Mouse (Mus musculus) layer of hippocampus, postnatal 25 days (tissue): ENCODE data around the gene Scnm1. TPM values are rescaled to one million over a fixed set of nuclear protein-coding genes. Genes with fewer than 3 reads are reported as not detected.
A peak's percentile ranks its signal among the peaks of the same experiment; 100 is the strongest.
"Not testable (repeated sequence)": the region's sequence is repeated elsewhere in the genome, so short reads cannot be mapped to it uniquely, and the experiment has no call there.

Experiments used
- DNase-seq, 2 experiments: peaks; one replicate each; pipeline ENCODE4 v3.0.0; 2022; ENCODE audit warnings: mixed read lengths in 2 of 2, low spot score in 1 of 2; ENCODE audit errors: extremely low spot score in 1 of 2
- microRNA-seq, 2 experiments: library from miRNA; unstranded; fragments of <30 nt; microRNA quantifications; one replicate each; pipeline ENCODE4 v1.2.0; 2021
- total RNA-seq, 2 experiments: library from RNA; stranded (reverse); gene quantifications; 2 replicates each; pipeline ENCODE4 v1.2.3; 2021

Gene Scnm1
- total RNA-seq, 2 experiments from 2014 or later: 43.1 to 48.2 TPM

- DNase-seq: peak; percentile 81 to 85
These were observed 22.7 kb downstream of the Scnm1 start, which contains the start of gene Vps72 for GRCm38 (mm10) chr3:95110911-95111726. TSS of gene Vps72 (plus strand) at chr3:95111022.

- DNase-seq: no peak
These were observed 25.9 kb downstream of the Scnm1 start for GRCm38 (mm10) chr3:95107898-95108297.

DNA sequence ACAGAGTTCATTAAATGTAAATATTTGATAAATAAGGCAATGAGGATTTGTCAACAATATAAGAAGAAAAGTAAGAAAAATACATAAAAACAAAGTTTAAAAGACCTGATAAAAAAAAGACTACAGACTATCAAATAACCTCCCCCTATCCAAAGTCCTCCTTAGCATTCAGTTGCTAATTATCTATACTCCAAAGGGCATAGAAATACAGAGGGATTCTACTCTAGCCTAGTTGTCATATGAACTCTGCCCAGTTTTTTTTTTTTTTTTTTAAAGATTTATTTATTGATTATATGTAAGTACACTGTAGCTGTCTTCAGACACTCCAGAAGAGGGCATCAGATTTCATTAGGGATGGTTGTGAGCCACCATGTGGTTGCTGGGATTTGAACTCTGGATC is 26.5 kb downstream of the Scnm1 start:
- DNase-seq: not testable (repeated sequence)

DNA sequence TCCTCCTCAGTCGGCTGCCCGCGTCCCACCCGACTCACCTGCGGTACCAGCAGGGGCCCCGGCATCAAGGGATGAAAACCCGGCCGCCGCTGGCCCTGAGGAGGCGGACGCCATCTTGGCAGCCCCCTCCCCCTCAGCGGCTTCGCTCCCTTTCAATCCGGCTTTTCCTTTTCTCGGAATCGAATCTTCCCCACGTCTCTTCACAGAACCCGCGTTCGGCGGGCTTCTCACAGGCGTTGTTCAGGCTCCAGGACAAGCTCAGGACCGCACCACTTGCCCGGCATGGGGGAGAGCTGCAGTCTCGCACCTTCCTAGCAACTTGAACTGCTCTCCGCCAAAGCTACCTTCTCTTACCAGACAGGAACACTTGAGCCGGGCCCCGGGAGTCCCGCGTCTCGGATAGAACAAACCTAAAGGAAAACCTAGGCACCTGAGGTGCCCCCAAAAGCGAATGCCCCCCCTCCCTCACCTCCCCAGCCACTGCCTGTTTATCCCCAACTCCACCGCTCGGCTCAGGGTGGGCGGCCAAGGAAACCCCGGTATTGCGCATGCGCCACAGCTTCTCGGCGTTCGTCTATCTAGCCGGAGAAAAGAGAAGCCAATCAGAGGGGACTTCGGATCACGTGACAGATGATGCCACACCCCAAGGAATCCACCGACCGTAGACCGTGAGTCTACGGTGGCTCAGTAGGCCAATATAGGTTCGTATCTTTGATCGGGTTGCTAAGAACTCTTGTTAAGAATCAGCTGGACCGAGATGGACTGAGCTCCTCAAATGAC is 27.3 kb downstream of the Scnm1 start, which contains the start of gene Pip5k1a:
Gene Pip5k1a, minus strand, starts transcription at position 593 of the 780 bp plus-strand sequence.
- peak; percentile 89 to 92 for DNase-seq

- no peak for DNase-seq
These were observed 28.0 kb downstream of the Scnm1 start for GRCm38 (mm10) chr3:95105586-95106337.

- DNase-seq: peak in 1 of 2 experiments; percentile 37
These were observed 28.7 kb downstream of the Scnm1 start for GRCm38 (mm10) chr3:95105121-95105520.

- DNase-seq: no peak
These were observed 33.0 kb downstream of the Scnm1 start for GRCm38 (mm10) chr3:95100854-95101253.

DNA sequence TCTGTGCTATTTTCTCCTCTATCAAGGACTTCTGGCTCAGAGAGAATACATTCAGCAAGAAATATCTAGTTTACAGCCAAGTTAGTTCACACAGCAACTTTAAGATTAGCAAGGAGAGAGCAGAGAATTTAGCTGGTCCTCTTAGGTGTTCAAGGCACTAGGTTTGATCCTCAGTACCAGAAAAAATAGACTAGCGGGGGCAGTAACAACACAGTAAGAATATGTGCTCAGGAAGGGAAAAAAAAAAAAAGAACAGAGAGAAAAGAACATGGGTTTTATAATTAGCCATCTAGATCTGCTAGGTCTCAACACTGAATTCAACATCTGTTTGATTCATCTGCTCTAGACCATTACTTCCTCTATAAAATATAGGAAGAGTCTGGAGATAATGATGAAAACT is 45.7 kb downstream of the Scnm1 start:
- DNase-seq: no peak

Small RNA genes lying within 50 kb of the gene (microRNA-seq; reads per million reads assigned to microRNA genes)
- gene Mir8099-1: 0 reads per million in 2 experiments

Other genes with a start within 250 kb of the Scnm1 start
- gene Psmb4, start 247.1 kb downstream of the Scnm1 start, total RNA-seq: 100 to 1,000 TPM; 253 to 304 TPM
- 10 to 100 TPM; 10.3 to 10.6 TPM for gene Selenbp1, start 201.0 kb downstream of the Scnm1 start, total RNA-seq
- 10 to 100 TPM; 18.8 to 22.3 TPM for gene Rfx5, start 179.9 kb downstream of the Scnm1 start, total RNA-seq
- gene Pi4kb, start 159.3 kb downstream of the Scnm1 start, total RNA-seq: 10 to 100 TPM; 52.5 to 58.0 TPM
- gene Zfp687, start 118.6 kb downstream of the Scnm1 start, total RNA-seq: 10 to 100 TPM; 23.4 to 30.0 TPM
- gene Psmd4, start 91.4 kb downstream of the Scnm1 start, total RNA-seq: 100 to 1,000 TPM; 156 to 163 TPM
- 10 to 100 TPM; 57.6 to 58.0 TPM for gene Pip5k1a, start 27.1 kb downstream of the Scnm1 start, total RNA-seq
- 10 to 100 TPM; 46.2 to 50.3 TPM for gene Vps72, start 23.0 kb downstream of the Scnm1 start, total RNA-seq
- gene Tmod4, start 9.5 kb downstream of the Scnm1 start, total RNA-seq: under 1 TPM; 0.76 to 0.94 TPM
- 10 to 100 TPM; 16.5 to 18.4 TPM for gene Lysmd1, start 77 bp upstream of the Scnm1 start, total RNA-seq
- 1 to 10 TPM; 2.1 to 3.1 TPM for gene Tnfaip8l2, start 8.3 kb upstream of the Scnm1 start, total RNA-seq
- 10 to 100 TPM; 35.1 to 41.9 TPM for gene Sema6c, start 26.4 kb upstream of the Scnm1 start, total RNA-seq
- gene Gabpb2, start 83.9 kb upstream of the Scnm1 start, total RNA-seq: 10 to 100 TPM; 10.9 to 15.1 TPM
- gene Cdc42se1, start 94.7 kb upstream of the Scnm1 start, total RNA-seq: 10 to 100 TPM; 73.5 to 83.9 TPM
- gene Mllt11, start 98.2 kb upstream of the Scnm1 start, total RNA-seq: 100 to 1,000 TPM; 350 to 366 TPM
- gene Gm128, start 107.6 kb upstream of the Scnm1 start, total RNA-seq: under 1 TPM in 1 of 2 experiments, not detected in 1; 0.12 TPM
- gene Bnipl, start 117.2 kb upstream of the Scnm1 start, total RNA-seq: under 1 TPM; 0.22 to 0.52 TPM
- gene Mindy1, start 147.3 kb upstream of the Scnm1 start, total RNA-seq: 10 to 100 TPM; 21.5 to 24.2 TPM
- gene Prune1, start 148.1 kb upstream of the Scnm1 start, total RNA-seq: 10 to 100 TPM; 20.6 to 22.6 TPM
- gene Anxa9, start 173.2 kb upstream of the Scnm1 start, total RNA-seq: 1 to 10 TPM in 1 of 2 experiments, under 1 TPM in 1; 0.47 to 1.2 TPM
- 10 to 100 TPM; 71.2 to 73.9 TPM for gene Cers2, start 180.8 kb upstream of the Scnm1 start, total RNA-seq
- gene Setdb1, start 223.2 kb upstream of the Scnm1 start, total RNA-seq: 10 to 100 TPM; 34.3 to 39.4 TPM